Mouse (Mus musculus): ENCODE measurements around the gene Pgls. TPM values are rescaled to one million over a fixed set of nuclear protein-coding genes. Genes with fewer than 3 reads are reported as not detected.

The Pgls gene
- total RNA-seq, 4 experiments from 2014 or later, result 19.3 to 22.8 (median 21.2) TPM

- DNase-seq (ENCODE audit: low spot score in 2 of 2), result no peak
Measured at GRCm38 (mm10) chr8:71598375-71598774, 6.4 kb downstream of the Pgls start.

DNA sequence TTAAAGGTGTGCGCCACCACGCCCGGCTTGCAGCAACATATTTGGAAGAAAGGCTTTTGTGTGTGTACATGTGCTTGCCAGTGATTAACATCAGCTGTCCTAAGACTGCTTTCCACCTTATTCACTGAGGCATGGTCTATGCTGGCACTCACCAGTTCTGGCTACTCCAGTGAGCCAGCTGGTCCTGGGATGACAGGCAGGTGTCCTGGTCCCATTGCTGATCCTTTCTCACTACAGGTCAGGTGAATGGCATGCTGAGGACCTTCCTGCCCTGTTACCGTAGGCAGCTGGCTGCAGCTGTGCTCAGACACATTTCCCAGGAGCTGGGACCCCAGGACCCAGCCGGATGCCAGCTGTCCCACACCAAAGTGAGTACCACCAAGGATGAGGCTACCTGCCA is 6.9 kb downstream of the Pgls start:
- DNase-seq (ENCODE audit: low spot score in 2 of 2), result no peak

DNA sequence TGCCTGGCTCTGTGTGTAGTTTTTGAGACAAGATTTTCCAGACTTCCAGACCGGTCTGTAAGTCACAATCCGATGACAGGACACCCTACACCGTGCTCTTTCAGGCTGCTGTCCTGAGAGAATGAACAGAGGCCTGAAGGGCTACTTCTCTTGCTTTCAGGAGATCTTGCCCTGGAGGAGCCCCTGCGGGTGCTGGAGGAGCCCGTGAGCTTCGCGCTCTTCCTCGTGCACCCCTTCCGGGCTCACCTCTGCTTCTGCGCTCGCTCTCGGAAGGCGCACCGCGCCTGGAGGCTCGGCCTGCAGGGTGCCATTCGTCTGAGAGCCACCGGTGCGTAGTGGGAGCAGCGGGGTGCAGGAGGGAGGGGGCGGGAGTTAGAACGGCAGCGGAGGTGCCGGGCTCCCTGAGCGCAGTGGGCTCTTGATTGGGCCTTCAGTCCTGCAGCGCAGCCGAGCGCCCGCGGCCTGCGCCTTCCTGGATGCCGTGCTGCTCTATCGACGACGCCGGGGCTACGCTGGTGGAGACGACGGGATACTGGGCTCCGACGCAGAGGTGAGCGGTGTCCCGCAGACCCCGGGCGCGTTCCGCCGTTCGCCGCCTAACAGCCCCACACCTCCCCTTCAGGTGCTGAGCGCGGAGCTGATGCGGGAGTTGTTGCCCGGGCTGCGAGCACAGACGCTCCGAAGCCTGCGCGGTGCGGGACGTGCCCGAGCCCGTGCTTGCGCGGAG is 10.1 kb downstream of the Pgls start:
- DNase-seq (ENCODE audit: low spot score in 2 of 2), result no peak

DNA sequence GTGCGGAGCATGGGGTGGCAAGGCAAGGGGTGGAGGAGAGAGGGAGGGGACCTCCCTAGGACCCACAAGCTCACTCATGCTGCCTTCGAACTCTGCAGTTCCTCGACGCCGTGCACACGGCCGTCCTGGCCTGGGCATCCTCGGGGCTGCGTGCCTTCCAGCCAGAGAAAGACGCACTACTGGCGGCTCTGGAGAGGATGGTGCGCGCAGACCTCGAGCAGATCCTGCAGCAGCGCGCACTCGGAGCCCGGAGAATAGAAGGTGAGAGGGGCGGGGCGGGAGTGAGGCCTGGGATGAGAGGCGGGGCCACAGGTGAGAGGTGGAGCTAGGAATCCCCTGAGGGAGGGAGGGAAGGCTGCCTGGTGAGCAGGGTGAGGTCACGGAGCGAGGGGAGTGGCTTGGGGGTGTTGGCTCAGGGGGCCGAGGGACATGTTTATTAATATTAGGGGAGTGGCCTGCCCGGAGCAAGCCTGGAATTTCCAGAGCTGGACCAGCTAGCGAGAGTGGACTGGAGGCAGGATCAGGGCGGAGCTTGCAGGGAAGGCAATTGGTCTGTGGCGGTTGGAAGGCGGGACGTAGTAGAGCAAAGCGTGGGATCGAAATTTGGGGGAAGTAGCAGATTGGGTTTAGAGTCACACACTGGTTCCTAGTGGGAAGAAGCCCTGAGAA is 10.8 kb downstream of the Pgls start:
- peak; percentile 54 to 74 for DNase-seq (ENCODE audit: low spot score in 2 of 2)

GRCm38 (mm10) chr8:71604021-71604420 is 12.0 kb downstream of the Pgls start:
- no peak for DNase-seq (ENCODE audit: low spot score in 2 of 2)

DNA sequence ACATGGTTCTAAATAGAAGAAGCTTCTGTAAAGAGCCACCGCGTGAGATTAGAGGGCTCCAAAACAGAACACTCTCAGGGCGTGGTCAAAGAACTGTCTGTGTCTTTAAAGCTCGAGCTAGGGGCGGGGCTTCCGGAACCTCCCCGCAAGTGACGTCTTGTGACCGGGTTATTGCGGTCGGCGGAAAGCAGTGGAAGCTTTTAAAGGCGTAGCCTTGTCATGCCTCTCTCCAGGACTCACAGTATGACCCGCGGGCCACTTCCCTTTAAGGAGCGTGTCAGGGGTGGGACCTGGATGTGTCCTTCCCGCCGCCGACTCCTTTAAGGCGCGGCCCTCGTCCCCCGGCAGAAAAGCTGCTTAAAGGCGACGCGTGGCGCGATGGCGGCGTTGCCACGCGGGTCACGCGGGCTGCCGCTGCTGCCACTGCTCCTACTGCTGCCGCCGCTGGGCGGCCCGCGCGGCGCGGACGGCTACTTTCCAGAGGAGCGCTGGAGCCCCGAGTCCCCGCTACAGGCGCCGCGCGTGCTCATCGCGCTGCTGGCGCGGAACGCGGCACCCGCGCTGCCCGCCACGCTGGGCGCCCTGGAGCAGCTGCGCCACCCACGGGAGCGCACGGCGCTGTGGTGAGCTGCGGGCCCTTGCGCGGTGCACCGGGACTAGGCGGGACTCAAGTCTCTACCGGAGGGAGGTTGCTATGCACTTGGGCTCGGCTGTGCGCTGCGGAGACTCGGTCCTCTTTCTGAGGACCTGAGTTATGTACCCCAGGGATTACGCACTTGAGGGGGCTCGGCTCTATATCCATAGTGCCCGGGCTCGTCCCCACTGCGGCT is 19.1 kb downstream of the Pgls start, which contains the start of gene Colgalt1:
TSS of gene Colgalt1 (plus strand) at position 177 of the 830 bp plus-strand sequence.
- DNase-seq (ENCODE audit: low spot score in 2 of 2), result peak; percentile 98 to 99

DNA sequence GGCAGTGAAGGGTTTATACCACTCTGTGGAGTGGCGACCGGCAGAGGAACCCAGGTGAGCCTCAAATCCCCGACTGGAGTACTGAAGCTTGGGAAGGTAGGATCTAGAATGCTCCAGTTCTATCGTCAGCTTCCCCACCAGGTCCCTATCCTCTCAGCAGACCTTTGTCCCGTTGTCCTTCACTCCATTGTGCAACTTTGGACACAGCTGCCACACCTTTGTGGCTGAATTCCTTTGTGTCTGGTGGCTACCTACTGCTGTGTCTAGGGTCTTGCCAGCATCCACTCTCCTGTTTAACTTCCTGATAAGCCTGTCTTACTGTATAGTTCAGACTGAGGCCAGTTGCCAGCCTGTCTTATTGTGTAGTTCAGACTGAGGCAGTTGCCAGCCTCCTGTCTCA is 20.2 kb downstream of the Pgls start:
- no peak for DNase-seq (ENCODE audit: low spot score in 2 of 2)

DNA sequence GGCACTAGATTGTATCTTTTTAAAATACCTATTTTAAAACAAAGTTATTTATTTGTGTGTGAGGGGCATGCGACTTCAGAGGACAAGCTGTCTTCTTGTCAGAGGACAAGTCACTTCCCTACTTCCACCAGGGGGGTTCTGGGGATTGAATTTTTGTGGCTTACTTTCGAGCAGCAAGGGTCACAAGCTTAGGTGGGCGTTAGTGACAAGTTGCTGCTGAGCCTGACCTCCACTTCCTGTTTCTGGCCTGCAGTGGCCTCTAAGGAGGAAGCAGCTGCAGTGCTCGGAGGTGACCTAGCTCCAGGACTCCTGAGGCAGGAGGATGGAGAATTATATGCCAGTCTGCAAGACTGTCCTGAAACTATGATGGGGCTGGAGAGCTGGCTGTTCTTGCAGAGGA is 21.4 kb downstream of the Pgls start:
- no peak for DNase-seq (ENCODE audit: low spot score in 2 of 2)

DNA sequence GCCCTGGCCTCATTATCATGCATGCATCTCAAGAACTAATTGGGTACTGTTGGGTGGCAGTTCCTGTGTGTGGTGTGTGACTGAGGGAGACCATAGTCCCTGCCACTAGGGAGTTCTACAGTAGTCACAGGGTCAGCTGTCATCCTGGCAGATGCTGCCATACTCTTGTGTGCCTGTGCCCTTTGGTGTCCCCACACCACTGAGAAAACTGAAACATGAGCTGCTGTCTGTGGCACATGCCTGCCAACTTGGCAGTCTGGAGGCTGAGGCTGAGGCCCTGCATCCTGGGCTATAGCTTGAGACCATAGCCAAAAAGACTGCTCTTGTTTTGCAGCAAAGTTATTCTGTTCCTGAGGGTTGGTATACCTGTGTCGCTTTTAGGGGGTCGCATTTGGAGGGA is 27.8 kb downstream of the Pgls start:
- DNase-seq (ENCODE audit: low spot score in 2 of 2), result peak; percentile 59 to 80

DNA sequence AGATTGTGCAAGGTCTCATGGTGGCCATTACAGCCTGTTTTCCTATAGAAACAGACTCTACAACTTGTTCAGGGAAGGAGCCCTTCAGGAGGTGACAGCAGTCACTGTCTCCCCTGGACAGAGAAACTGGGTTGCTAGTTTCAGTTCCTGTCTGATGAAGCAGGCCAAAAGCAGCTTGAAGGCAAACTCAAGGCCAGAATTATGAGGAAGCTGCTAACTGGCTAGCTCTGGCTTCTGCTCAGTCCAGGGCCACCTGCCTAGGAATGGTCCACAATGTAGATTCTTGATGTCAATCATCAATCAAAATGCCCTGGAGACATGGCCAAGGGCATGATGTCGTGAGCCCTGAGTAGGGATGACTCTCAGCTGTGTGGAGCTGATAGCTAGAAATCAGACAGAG is 33.1 kb downstream of the Pgls start:
- no peak for DNase-seq (ENCODE audit: low spot score in 2 of 2)

- DNase-seq (ENCODE audit: low spot score in 2 of 2), result no peak
Measured at GRCm38 (mm10) chr8:71626753-71627152, 34.8 kb downstream of the Pgls start.

DNA sequence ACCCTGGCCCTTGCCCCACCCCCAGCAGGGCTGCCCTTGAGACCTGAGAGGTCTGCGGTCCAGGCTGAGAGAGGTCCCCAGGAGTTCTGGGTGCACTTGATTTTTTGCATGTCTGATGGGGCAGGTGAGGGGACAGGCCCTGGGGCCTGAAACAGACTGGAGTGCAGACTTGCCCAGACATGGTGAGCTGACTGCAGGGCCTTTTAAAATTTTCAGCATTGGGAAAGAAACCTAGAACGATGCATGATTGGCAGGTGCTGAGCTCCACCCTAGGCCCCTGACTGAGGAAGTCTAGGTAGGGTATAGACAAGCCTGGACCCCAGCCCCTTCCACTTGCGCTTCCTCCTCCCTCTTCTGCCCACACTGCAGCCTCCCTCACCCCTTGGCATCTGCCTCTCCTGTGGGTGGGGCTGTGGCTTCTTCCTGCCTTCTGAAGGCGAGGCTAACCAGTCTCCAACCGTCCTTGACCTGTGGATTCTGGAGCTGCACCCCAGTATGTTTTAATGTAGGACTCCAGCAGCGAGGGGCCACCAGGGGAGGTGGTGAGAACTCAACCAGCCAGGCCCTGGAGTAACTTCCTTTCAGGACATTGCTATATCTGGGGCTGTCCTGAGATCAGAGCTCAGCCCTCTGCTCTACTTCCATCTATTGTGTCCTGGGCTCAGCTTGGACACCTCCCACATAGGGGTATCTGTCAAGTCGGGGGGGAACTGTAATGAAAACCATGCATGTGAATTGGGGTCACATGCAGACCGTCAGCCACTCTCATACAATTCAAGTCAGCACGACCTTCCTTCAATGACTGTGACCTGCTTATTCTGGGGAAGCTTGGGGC is 35.5 kb downstream of the Pgls start:
- DNase-seq (ENCODE audit: low spot score in 2 of 2), result no peak

DNA sequence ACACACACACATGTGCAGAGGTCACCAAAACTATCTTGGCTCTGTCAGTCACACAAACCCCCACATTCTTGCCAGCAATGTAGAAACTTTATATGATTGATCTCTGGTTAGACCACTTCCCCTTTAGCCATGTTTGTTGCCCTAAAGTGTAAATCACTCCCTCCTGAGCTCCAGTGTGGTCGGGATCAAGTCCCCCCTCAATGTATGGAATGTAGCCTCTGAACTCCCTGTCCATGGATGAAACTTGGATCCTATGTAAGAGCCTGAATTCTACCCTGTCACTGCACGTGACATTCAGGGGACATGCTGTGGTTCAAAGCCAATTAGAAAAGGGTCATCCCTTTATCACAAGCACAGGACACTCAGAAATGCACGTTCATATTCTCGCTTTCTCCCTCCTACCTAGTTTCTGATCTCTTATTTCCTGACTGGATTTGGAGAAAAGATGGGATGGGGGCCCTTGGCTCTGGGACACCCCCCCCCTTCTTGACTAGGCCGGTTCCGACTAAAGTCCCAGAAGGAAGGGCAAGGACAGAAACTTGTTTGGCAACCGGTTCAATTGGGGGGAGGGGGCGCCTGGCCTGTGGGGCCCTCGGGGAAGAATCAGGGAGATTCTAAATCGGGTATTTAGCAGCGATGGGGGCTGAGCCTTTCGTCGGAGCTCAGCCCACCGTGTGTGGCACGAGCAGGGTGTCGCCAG is 36.6 kb downstream of the Pgls start:
- DNase-seq (ENCODE audit: low spot score in 2 of 2), result no peak

DNA sequence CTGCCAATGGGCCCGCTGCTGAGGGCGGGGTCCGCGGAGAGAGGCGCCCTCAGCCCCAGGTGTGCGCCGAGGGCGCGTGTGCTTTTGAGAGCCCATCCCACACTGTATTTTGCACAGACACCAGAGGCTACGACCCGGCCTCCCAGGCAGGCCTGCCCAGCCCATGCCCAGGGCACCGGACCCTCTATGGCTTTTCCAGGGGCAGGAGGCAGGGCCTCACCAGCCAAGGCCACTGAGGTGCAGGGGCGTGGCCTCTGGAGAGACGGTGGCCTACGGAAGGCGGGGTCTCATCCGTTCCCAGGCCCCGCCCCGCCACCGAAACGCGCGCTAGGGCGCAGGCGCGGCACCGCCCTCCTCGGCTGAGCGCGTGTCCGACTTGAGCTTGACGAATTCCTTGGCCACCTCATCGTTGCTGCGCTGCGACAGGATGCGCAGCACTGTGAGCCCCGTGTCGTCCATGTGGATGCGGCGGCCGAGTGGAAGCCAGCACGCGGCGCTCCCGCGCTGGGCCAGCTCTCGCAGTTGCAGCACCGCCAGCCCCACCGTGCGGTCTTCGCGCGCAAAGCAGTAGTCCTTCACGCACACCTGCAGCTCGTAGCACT is 37.2 kb downstream of the Pgls start:
- peak; percentile 94 for DNase-seq (ENCODE audit: low spot score in 2 of 2)

DNA sequence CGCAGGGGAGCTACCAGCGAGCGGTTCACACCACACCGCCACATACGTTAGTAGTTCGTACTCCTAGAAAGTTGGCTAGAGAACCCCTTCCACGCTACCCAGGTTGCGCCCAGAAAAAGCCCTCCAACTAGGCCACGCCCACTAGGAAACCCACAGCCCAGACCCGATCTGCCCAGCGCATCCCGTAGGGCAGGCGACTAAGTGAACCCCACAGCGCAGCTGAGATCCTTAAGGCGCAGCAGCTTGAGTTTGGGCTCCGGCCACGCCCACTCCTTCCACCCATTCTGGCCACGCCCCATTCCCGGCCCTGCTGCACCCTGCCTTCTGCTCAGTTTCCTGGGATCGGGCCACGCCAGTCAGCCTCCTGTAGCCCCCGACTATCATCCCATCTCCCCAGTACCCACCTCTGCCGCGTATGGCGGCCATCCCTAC is 37.8 kb downstream of the Pgls start:
- peak; percentile 36 to 39 for DNase-seq (ENCODE audit: low spot score in 2 of 2)

GRCm38 (mm10) chr8:71630761-71631160 is 38.8 kb downstream of the Pgls start:
- no peak for DNase-seq (ENCODE audit: low spot score in 2 of 2)

DNA sequence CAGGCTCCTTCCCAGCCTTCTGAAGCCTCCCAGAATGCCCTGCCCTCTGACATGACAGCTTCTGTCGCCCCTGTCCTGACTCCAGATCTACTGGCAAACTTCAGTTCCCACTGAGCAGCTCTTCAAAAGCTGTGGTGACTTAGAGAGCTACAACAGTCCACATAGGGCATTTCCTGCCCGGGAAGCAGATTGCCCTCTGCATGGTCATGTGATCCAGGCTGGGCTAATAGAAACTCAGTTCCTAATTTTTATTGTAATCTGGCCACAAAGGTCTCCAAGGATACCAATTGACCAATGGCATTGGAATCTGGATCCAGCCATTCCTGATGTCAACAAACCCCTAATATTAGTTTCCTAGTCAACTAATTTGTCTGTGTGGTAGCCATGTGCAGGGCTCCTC is 39.9 kb downstream of the Pgls start:
- no peak for DNase-seq (ENCODE audit: low spot score in 2 of 2)

GRCm38 (mm10) chr8:71633164-71633563 is 41.2 kb downstream of the Pgls start:
- peak; percentile 46 to 61 for DNase-seq (ENCODE audit: low spot score in 2 of 2)

DNA sequence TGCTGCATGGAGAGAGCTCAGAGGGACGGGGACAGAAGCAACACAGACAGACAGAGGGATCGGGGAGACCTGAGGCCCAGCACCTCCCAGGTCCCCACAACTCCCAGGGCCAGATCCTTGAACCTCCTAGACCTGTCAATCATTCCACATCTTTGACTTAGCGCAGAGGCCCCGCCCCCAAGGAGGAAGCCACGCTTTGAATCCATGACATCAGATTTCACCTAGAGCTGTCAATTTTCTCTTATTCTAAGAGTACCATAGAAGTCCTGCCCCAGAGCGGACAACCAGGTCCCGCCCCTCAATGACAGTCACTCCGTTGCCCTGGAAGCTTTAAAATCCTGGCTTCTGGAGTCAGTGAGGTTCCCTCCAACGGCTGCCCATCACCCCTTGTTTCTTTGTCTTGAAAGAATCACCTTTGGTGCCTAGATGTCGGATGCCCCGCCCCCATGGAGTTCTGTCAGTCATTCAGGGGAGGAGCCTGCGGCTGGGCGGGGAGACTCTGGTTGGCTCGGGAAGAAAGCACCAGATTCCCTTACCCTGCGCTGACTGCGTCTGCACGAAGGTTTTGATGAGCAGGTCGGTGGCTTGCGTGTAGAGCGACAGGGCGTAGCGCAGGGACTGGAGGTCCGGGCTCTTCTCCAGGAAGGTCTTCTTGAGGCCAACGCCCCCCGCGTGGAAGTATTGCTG is 42.1 kb downstream of the Pgls start:
- peak; percentile 27 to 35 for DNase-seq (ENCODE audit: low spot score in 2 of 2)

Data from gastrocnemius, adult 8-10 months (tissue).